Mouse (Mus musculus): ENCODE measurements around the gene Kdm2a. TPM values are rescaled to one million over a fixed set of nuclear protein-coding genes. Genes with fewer than 3 reads are reported as not detected.
"Not testable (repeated sequence)": the region's sequence is repeated elsewhere in the genome, so short reads cannot be mapped to it uniquely, and the experiment has no call there.

The Kdm2a gene
- total RNA-seq, 1 experiment from 2014 or later, result 90.3 TPM

GRCm38 (mm10) chr19:4417713-4418112 is 19.6 kb upstream of the Kdm2a start:
- ATAC-seq (replicated peaks; ENCODE audit: low read depth, poor library complexity, severe bottlenecking), result no peak

GRCm38 (mm10) chr19:4417183-4417582 is 19.1 kb upstream of the Kdm2a start:
- ATAC-seq (replicated peaks; ENCODE audit: low read depth, poor library complexity, severe bottlenecking), result peak; percentile 90

- no peak for ATAC-seq (replicated peaks; ENCODE audit: low read depth, poor library complexity, severe bottlenecking)
Observed at GRCm38 (mm10) chr19:4414631-4415030, 16.5 kb upstream of the Kdm2a start.

GRCm38 (mm10) chr19:4409062-4409461 is 11.0 kb upstream of the Kdm2a start:
- ATAC-seq (replicated peaks; ENCODE audit: low read depth, poor library complexity, severe bottlenecking), result peak; percentile 77

- ATAC-seq (replicated peaks; ENCODE audit: low read depth, poor library complexity, severe bottlenecking), result no peak
Observed at GRCm38 (mm10) chr19:4404840-4405239, 6.8 kb upstream of the Kdm2a start.

- ATAC-seq (replicated peaks; ENCODE audit: low read depth, poor library complexity, severe bottlenecking), result no peak
Observed at GRCm38 (mm10) chr19:4398959-4399358, 874 bp upstream of the Kdm2a start.

GRCm38 (mm10) chr19:4398630-4398948 is 504 bp upstream of the Kdm2a start:
- no peak for ATAC-seq (replicated peaks; ENCODE audit: low read depth, poor library complexity, severe bottlenecking)

- ATAC-seq (replicated peaks; ENCODE audit: low read depth, poor library complexity, severe bottlenecking), result peak; percentile 92
Observed at GRCm38 (mm10) chr19:4396998-4397797, 887 bp downstream of the Kdm2a start.

GRCm38 (mm10) chr19:4396081-4396997 is 1.7 kb downstream of the Kdm2a start:
- ATAC-seq (replicated peaks; ENCODE audit: low read depth, poor library complexity, severe bottlenecking), result no peak

GRCm38 (mm10) chr19:4387276-4387675 is 10.8 kb downstream of the Kdm2a start:
- ATAC-seq (replicated peaks; ENCODE audit: low read depth, poor library complexity, severe bottlenecking), result no peak

GRCm38 (mm10) chr19:4385026-4385425 is 13.1 kb downstream of the Kdm2a start:
- ATAC-seq (replicated peaks; ENCODE audit: low read depth, poor library complexity, severe bottlenecking), result no peak

- no peak for ATAC-seq (replicated peaks; ENCODE audit: low read depth, poor library complexity, severe bottlenecking)
Observed at GRCm38 (mm10) chr19:4384322-4384721, 13.8 kb downstream of the Kdm2a start.

- ATAC-seq (replicated peaks; ENCODE audit: low read depth, poor library complexity, severe bottlenecking), result no peak
Observed at GRCm38 (mm10) chr19:4383306-4383705, 14.8 kb downstream of the Kdm2a start.

- ATAC-seq (replicated peaks; ENCODE audit: low read depth, poor library complexity, severe bottlenecking), result not testable (repeated sequence)
Observed at GRCm38 (mm10) chr19:4382303-4382702, 15.8 kb downstream of the Kdm2a start.

GRCm38 (mm10) chr19:4370656-4371055 is 27.4 kb downstream of the Kdm2a start:
- ATAC-seq (replicated peaks; ENCODE audit: low read depth, poor library complexity, severe bottlenecking), result no peak

- no peak for ATAC-seq (replicated peaks; ENCODE audit: low read depth, poor library complexity, severe bottlenecking)
Observed at GRCm38 (mm10) chr19:4370254-4370653, 27.8 kb downstream of the Kdm2a start.

GRCm38 (mm10) chr19:4349455-4349854 is 48.6 kb downstream of the Kdm2a start:
- no peak for ATAC-seq (replicated peaks; ENCODE audit: low read depth, poor library complexity, severe bottlenecking)

GRCm38 (mm10) chr19:4346479-4346878 is 51.6 kb downstream of the Kdm2a start:
- ATAC-seq (replicated peaks; ENCODE audit: low read depth, poor library complexity, severe bottlenecking), result no peak

- ATAC-seq (replicated peaks; ENCODE audit: low read depth, poor library complexity, severe bottlenecking), result peak; percentile 68
Observed at GRCm38 (mm10) chr19:4338162-4338561, 59.9 kb downstream of the Kdm2a start.

- ATAC-seq (replicated peaks; ENCODE audit: low read depth, poor library complexity, severe bottlenecking), result peak; percentile 94
Observed at GRCm38 (mm10) chr19:4333791-4334190, 64.3 kb downstream of the Kdm2a start.

- no peak; the same call in 1 of the 2 replicates for ATAC-seq (replicated peaks; ENCODE audit: low read depth, poor library complexity, severe bottlenecking)
Observed at GRCm38 (mm10) chr19:4333100-4333775, 64.8 kb downstream of the Kdm2a start.
